Mouse (Mus musculus) embryonic stem cell, embryonic (primary cell): ENCODE results near the gene Tmem262.

ENCODE experiments used
- CTCF ChIA-PET, 4 experiments: fragments of 300-600 bp in 2 of 4; fragments of 350-600 bp in 2 of 4; sonication (Branson Sonifier 250); formaldehyde crosslinking; loops; one replicate each; lab custom pipeline; 2022; ENCODE audit warnings: inconsistent platforms in 2 of 4; lab: Charles Lee
- POLR2A ChIA-PET, 4 experiments: fragments of 300-600 bp in 2 of 4; fragments of 350-600 bp in 2 of 4; sonication (Branson Sonifier 250); formaldehyde crosslinking; loops; one replicate each; lab custom pipeline; 2022; ENCODE audit warnings: antibody characterized with exemption in 4 of 4, inconsistent platforms in 1 of 4; lab: Charles Lee

Gene Tmem262

DNA sequence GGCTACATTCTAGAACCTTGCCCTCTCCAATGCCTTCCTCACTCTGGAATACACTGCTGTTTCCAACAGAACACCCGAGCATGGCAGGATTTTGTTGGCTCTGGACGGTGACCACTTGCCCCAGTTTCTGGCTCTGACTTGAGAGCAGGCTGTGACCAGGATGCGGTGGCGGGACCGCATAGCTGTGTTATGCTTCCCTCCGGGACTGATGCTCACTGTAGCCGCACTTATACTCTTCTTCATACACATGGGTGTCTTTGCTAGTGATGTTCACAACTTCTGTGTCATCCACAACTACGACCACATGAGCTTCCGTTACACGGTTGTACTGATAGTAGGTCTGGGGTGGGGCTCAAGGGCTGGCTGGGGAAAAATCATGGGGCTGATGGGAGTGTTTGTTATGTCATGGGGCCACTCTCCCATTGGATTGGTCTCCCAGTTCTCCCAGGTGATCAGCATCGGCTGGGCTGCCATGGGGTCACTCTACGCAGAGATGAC is at the start of gene Tmem262:
Gene Tmem262 (plus strand): TSS at position 51 of the 498 bp plus-strand sequence.
- ChIA-PET CTCF (interaction anchor here in 2 of 4 experiments (0.6 to 5.4 kb wide), 5 partner anchors 9 to 185 kb away, joined by 3 to 32 read pairs (median 5); partner anchors contain the start of gene Tm7sf2 (in 1 of the 2)), POLR2A (interaction anchor here in 3 of 4 experiments (0.6 to 47.9 kb wide), 12 partner anchors 4 to 283 kb away, joined by 3 to 1520 read pairs (median 4); partner anchors contain the start of genes Fau (in 2 of the 3), Mrpl49 (in 2 of the 3), Sf1 (in 2 of the 3) and Syvn1 (in 2 of the 3))

DNA sequence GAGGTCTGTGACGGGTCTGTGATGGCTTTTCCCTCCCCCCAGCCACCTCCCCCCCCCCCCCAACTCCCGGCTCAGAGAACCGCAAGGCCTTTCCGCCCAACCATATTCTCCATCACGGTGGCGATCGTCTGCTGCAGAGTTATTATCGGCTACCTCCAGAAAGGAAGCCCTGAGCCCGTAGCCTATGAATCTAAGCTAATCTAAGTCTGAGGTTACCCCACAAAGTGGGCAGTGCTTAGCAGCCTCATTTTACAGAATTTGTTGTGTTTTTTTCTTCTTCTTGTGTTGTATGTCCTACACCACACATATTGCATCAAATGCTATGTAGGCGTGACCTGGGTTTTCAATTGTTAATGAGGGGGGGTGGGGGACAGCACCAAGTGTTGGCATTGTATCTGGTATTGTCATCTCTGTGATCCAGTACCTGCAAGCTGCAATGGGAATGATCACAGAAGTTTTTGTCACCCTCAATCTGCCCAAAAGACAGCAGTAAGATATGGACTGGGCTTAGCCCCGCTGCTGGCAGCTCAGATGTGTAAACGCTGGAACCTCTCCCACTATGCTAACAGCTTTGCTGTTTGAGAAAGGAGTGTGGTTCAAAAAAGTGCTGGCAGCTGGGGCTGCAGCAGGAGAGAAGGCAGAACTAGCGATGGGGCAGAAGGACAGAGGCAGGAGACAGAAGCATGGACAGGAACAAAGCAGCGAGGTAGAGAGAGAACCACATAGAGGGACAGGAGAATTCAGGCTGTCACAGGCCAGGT is 49.1 kb upstream of the Tmem262 start:
- ChIA-PET POLR2A (interaction anchor here in 3 of 4 experiments (0.5 to 3.2 kb wide), 28 partner anchors 7 to 343 kb away, joined by 3 to 37 read pairs (median 6); partner anchors contain the start of genes Capn1 (in 3 of the 3), Cdca5 (in 2 of the 3), Syvn1 (in 2 of the 3) and Zfpl1 (in 2 of the 3)), CTCF (interaction anchor here in 2 of 4 experiments (0.5 to 2.2 kb wide), 9 partner anchors 12 to 365 kb away, joined by 3 to 15 read pairs (median 7); partner anchors contain the start of gene Capn1 (in 1 of the 2))

DNA sequence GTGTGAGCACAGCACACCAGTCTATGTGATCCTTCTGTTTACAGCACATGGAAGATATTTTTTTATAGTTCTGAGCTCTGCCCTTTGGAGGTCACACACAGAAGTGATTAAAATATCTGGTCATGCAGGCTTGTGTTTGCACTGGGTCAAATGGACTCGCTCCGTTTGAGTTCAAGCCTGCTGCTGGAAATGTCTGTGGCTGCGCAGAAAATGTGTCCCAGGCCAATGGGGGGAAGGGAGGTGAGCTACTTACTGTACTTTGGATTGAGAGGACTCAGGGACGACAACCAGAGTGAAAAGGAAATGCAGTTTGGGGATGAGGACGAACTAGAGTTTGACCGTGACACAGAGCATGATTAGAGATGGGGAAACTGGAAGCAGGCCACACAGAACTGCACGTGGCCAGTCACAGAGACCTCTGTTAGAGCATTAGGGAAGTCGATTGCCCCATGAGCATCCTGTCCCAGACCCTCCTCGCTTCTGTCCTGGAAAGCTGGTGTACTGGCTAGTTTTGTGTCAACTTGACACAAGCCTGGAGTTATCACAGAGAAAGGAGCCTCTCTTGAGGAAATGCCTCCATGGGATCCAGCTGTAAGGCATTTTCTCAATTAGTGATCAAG is 43.8 kb upstream of the Tmem262 start:
- POLR2A ChIA-PET, result interaction anchor here in 3 of 4 experiments (0.6 to 47.9 kb wide), 13 partner anchors 10 to 171 kb away, joined by 3 to 1520 read pairs (median 4); partner anchors contain the start of genes Syvn1 (in 3 of the 3), Znhit2 (in 2 of the 3), AC131692.1 (in 1 of the 3) and Capn1 (in 1 of the 3)
- CTCF ChIA-PET, result interaction anchor here in 3 of 4 experiments (0.7 to 2.8 kb wide), 4 partner anchors 20 to 249 kb away, joined by 4 to 12 read pairs (median 5); partner anchors contain the start of gene Capn1 (in 1 of the 3)

DNA sequence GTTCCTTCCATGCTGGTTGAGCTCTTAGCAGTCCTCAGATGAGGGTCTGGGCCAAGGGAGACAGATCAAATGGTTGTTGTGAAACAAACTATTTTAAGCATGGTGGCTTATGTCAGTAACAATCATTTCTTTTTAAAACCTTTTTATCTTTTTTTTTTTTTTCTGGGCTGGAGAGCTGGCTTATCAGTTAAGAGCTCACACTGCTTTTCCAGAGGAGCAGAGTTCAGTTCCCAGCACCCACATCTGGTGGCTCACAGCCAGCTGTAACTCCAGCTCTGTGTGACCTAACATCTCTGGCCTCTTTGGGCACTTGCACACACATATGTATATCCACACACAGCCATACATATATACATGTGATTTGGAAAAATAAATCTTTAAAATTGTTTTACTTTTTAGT is 42.1 kb upstream of the Tmem262 start:
- POLR2A ChIA-PET, result interaction anchor here (0.6 to 47.9 kb wide), 15 partner anchors 8 to 1256 kb away, joined by 3 to 1520 read pairs (median 4); partner anchors contain the start of genes AC131692.1 (in 1 of the 4), Capn1 (in 1 of the 4), Cdca5 (in 1 of the 4) and Fau (in 1 of the 4)
- CTCF ChIA-PET, result interaction anchor here (0.6 to 2.8 kb wide), 13 partner anchors 8 to 565 kb away, joined by 3 to 12 read pairs (median 4); partner anchors contain the start of gene Syvn1 (in 1 of the 4)

DNA sequence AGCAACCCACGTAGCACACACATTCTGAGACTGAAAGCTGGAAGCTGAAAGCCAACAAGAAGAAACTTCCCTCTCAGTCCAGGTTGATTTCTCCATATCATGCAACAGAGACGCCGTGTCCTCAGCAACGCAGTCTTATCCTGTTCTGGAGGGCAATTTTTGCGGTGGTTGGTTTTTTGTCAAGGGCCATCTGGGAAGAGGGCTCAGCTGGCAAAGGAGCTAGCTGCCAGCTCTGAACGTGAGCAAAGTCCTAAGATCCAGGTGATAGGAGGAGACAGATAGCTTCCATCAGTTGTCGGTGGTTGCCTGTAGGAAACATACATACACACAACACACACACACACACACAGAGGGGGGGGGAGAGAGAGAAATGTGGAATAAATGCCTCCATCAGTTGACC is 41.5 kb upstream of the Tmem262 start:
- ChIA-PET POLR2A (interaction anchor here (0.5 to 47.9 kb wide), 13 partner anchors 8 to 1231 kb away, joined by 3 to 1520 read pairs (median 4); partner anchors contain the start of genes Mrpl49 (in 2 of the 4), AC131692.1 (in 1 of the 4), Capn1 (in 1 of the 4) and Cdca5 (in 1 of the 4)), CTCF (interaction anchor here (0.6 to 2.8 kb wide), 8 partner anchors 8 to 564 kb away, joined by 3 to 12 read pairs (median 4); partner anchors contain the start of gene Syvn1 (in 1 of the 4))

DNA sequence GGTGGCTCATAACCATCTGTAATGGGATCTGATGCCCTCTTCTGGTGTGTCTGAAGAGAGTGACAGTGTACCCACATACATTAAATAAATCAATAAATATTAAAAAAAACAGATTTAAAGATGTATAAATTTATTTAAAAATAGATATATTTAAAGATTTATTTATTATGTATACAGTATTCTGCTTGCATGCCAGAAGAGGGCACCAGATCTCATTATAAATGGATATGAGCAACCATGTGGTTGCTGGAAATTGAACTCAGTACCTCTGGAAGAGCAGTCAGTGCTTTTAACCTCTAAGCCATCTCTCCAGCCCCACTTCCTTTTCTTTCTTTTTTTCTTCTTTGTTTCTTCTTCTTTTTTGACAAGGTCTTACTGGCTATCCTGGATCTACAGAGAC is 39.8 kb upstream of the Tmem262 start:
- ChIA-PET CTCF (interaction anchor here in 1 of 4 experiments (0.6 kb wide), 1 partner anchor 529 kb away, joined by 4 read pairs; no protein-coding TSS in a partner anchor), POLR2A (interaction anchor here in 1 of 4 experiments (0.7 to 47.9 kb wide), 3 partner anchors 13 to 69 kb away, joined by 3 to 1520 read pairs (median 11); partner anchors contain the start of genes AC131692.1, Cdca5, Fau and Gm28374)

DNA sequence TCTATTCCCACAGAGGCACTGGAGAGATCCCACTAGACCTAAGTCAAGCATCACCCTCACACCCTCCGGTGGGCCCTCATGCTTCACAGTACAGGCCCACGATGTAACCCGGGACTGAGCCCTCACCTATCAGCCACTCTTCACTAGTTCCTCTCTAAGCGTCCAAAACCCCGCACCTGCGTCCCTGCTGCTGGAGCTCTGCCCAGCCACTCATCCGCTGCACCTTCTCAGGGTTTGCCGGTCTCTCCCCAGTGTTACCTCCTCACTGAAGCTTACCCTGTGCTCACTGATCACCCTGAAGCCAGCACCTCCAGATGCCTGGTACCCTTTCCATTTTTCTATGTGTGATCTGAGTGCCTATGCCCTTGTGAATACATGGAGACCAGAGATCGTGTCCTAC is 37.5 kb upstream of the Tmem262 start:
- CTCF ChIA-PET, result interaction anchor here in 2 of 4 experiments (0.6 to 2.1 kb wide), 5 partner anchors 24 to 255 kb away, joined by 3 to 6 read pairs (median 3); partner anchors contain the start of genes Majin (in 1 of the 2) and Tm7sf2 (in 1 of the 2)
- POLR2A ChIA-PET, result interaction anchor here (0.5 to 47.9 kb wide), 22 partner anchors 11 to 291 kb away, joined by 3 to 1520 read pairs (median 3); partner anchors contain the start of genes Capn1 (in 3 of the 4), Cdca5 (in 2 of the 4), Fau (in 2 of the 4) and Mrpl49 (in 2 of the 4)

DNA sequence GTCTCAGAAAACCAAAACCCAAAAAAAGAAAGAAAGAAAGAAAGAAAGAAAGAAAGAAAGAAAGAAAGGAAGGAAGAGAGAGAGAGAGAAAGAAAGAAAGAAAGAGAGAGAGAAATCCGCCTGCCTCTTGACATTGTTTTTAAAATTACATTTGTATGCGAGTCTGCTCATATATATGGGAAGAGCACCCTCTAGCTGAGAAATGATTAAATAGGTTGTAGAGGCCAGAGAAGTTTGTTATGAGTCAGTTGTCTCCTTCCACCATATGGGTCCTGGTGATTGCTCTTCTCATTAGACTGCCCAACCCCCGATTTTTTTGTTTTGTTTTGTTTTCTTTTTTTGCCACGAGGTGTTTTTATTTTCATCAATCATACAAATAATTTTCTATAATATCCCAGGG is 35.7 kb upstream of the Tmem262 start:
- POLR2A ChIA-PET, result interaction anchor here in 3 of 4 experiments (0.7 to 47.9 kb wide), 11 partner anchors 11 to 241 kb away, joined by 3 to 1520 read pairs (median 5); partner anchors contain the start of genes Cdca5 (in 2 of the 3), Fau (in 2 of the 3), Mrpl49 (in 2 of the 3) and Tm7sf2 (in 2 of the 3)
- CTCF ChIA-PET, result interaction anchor here (0.5 to 1.7 kb wide), 10 partner anchors 14 to 257 kb away, joined by 3 to 6 read pairs (median 4); partner anchors contain the start of genes Capn1 (in 1 of the 4), Cdca5 (in 1 of the 4), Pola2 (in 1 of the 4) and Zfpl1 (in 1 of the 4)

DNA sequence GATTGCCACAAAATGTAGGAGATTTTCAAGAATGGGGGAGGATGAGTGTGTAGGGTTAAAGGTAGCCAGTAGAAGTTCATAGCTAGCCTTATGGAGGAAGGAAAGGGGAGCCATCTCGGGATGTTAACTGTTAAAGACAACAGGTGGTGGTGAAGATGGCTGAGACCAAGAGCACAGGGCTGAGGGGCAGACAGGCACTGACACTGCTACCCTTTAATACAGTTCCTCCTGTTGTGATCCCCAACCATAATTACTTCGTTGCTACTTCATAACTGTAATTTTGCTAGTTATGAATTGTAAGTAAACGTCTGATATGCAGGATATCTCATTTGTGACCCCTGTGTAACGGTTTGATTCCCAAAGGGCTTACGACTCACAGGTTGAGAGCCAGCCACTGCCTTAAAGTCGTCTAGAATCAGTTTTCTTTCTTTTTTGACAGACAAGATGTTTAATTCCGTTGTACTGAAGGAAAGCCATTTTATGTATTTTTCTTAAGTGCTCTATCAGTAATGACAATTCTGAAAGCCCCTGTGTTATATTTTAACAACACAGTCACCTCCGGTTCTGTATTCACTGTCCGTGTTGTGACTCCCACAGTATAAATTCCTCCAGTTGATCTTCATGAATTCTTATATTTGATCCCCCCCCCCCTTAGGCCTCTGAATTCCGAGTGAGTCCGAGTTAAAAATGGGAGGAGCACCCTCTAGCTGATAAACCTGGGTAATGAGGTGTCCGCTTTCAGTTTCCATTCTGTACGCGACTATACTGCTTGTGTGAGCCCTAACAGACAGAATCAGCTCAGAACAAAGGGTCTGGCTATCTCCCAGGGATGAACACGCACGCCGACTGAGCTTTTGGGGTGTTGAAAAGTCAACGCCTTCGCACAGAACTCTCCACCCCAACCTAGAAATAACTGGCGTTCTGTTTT is 34.2 kb upstream of the Tmem262 start:
- CTCF ChIA-PET, result interaction anchor here (0.6 to 2.1 kb wide), 29 partner anchors 8 to 542 kb away, joined by 3 to 12 read pairs (median 4); partner anchors contain the start of genes Arl2 (in 1 of the 4), Capn1 (in 1 of the 4), Cdca5 (in 1 of the 4) and Pola2 (in 1 of the 4)
- POLR2A ChIA-PET, result interaction anchor here (0.6 to 47.9 kb wide), 91 partner anchors 9 to 622 kb away, joined by 3 to 1520 read pairs (median 5); partner anchors contain the start of genes Capn1 (in 4 of the 4), Fau (in 3 of the 4), Mrpl49 (in 3 of the 4) and Pola2 (in 3 of the 4)

DNA sequence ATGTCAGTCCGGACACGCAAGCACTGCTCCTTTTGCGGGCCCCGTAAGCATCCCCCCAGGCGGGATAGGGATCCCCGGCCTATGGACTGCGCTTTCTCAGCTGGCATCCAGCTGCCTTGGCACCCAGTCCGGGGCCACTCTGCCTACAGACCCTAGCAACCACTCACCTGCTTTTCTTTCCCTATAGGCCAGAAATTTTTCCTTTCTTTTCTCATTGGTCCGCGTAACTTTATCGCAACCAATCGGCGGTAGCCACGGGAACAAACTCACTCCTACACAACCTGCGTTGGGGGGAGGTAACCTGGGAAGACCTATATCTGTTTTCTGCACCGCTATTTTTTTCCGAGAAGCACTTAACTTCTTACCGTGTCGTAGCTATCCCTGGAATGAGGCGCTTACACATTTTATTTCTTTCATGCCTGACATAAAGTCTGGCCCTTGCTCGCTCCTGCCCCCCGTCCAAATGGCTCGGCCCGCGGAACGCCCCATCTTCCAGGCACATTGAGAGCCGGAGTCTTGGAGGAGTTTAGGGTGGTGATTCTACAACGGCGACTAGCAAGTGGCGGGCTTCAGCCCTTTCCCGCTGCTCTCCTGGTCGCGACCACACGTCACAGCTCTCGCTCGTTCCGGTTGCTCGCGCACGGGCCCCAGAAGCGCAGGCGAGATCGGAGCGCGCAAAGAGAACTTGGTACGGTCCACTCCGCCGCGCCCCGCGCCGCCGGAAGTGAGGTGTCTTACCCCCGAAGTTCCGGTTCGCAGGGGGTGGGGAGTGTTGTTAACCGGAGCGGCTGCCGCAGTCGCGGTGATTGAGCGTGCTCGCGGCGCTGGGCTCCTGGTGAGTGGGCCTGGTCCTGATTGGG is 33.3 kb upstream of the Tmem262 start, which contains the start of gene Syvn1:
Gene Syvn1 (plus strand): TSS at position 283 of the 860 bp plus-strand sequence.
- ChIA-PET CTCF (interaction anchor here in 3 of 4 experiments (0.6 to 2.1 kb wide), 25 partner anchors 9 to 541 kb away, joined by 3 to 12 read pairs (median 4); partner anchors contain the start of genes Arl2 (in 1 of the 3), Capn1 (in 1 of the 3), Pola2 (in 1 of the 3) and Tm7sf2 (in 1 of the 3)), POLR2A (interaction anchor here (0.6 to 47.9 kb wide), 94 partner anchors 8 to 623 kb away, joined by 3 to 1520 read pairs (median 4); partner anchors contain the start of genes Capn1 (in 4 of the 4), Fau (in 3 of the 4), Mrpl49 (in 3 of the 4) and Pola2 (in 3 of the 4))

DNA sequence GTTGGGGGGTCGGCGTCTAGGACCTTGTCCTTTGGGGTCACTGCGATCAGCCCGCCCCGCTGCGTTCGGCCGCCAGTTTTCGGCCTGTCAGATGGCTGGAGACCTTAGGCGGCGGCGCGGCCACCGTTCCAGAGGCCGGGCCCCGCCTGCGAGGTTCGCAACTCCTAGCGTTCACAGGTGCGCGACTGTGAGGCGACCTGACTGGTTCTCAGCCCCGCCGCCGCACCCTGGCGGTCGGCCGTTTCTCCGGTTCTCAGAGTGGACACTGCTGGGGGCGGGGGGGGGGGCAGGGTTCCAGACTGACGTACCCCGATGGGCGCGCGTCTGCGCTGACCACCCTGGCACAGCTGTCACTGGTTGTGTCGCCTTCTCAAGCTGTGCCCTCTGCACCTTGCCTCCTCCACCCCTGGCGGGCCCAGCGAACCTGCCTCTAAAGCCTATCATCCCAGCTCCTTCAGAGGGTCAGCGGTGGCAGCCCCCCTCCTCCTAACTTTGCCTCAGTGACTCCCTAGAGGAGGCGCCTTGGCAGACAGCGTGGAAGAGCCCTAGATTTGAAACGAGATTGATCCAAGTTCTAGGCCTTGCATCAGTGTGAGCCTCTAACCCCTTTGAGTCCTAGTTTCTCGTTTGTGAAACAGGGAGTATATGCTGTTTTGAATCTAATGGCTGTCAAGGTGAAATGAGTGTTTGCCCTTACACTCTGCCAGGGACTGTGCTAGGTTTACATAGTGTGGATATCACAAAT is 32.5 kb upstream of the Tmem262 start:
- CTCF ChIA-PET, result interaction anchor here in 3 of 4 experiments (0.6 to 2.1 kb wide), 3 partner anchors 40 to 287 kb away, joined by 4 to 12 read pairs (median 4); no protein-coding TSS in a partner anchor

DNA sequence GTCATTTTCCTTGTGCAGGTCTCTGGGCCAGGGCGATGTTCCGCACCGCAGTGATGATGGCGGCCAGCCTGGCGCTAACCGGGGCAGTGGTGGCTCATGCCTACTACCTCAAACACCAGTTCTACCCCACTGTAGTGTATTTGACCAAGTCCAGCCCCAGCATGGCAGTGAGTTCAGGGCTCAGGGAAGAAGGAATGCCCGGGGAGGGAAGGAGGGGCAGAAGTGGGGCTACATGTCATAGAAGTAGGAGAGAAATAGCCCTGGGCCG is 32.0 kb upstream of the Tmem262 start:
- ChIA-PET POLR2A (interaction anchor here in 3 of 4 experiments (0.7 to 47.9 kb wide), 7 partner anchors 10 to 104 kb away, joined by 3 to 1520 read pairs (median 17); partner anchors contain the start of genes Cdca5 (in 2 of the 3), Fau (in 2 of the 3), Mrpl49 (in 2 of the 3) and Zfpl1 (in 2 of the 3)), CTCF (no interaction called here)

More for the DNA sequence above, 32.5 kb upstream of the Tmem262 start:
- POLR2A ChIA-PET, result interaction anchor here (0.7 to 47.9 kb wide), 30 partner anchors 7 to 557 kb away, joined by 3 to 1520 read pairs (median 8); partner anchors contain the start of genes Znhit2 (in 3 of the 4), Cdca5 (in 2 of the 4), Fau (in 2 of the 4) and Mrpl49 (in 2 of the 4)

DNA sequence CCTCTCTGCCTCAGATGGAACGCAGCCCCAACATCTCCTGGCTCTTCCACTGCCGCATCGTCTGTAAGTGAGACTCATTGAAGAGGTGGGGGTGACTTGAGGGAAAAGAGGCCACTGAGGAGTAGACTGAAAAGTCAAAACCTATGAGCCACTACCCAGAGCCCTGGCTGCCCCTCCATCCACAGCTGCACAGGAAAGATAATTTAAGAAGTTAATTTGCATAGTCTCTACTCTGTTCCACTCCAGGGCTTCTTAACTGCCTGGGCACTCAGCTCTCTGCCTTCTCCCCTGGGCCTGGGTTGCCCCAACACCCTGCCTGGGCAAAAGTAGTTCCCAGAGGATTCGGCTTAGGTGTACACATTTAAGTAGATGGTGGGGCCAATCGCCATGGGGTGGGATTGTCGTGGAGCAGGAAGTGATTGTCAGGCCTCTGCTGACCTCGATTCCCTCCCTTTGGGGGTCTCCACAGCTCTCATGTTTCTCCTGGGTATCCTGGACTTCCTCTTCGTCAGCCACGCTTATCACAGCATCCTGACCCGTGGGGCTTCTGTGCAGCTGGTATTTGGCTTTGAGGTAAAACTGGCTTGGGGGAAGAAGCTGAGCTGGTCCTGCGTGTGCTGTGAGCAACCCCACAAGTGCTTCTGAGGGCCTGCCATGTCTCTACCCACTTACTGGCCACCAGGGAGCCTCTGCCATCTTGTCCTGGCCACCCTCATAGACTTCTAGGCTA is 31.0 kb upstream of the Tmem262 start:
- POLR2A ChIA-PET, result interaction anchor here in 3 of 4 experiments (0.6 to 47.9 kb wide), 6 partner anchors 27 to 486 kb away, joined by 3 to 1520 read pairs (median 14); partner anchors contain the start of genes Cdca5 (in 2 of the 3), Gm28374 (in 2 of the 3), Tm7sf2 (in 2 of the 3) and Tmem262 (in 2 of the 3)
- CTCF ChIA-PET, result interaction anchor here in 1 of 4 experiments (0.5 kb wide), 1 partner anchor 41 kb away, joined by 5 read pairs; no protein-coding TSS in a partner anchor
